Mouse (Mus musculus) heart, adult 8-10 months (tissue): ENCODE data around the gene Nup107. TPM values are rescaled to one million over a fixed set of nuclear protein-coding genes. Genes with fewer than 3 reads are reported as not detected.
A peak's percentile ranks its signal among the peaks of the same experiment; 100 is the strongest.

Source experiments
- DNase-seq: peaks from one replicate; pipeline ENCODE4 v3.0.0; 2022; ENCODE audit warnings: low spot score
- total RNA-seq, 4 experiments: library from RNA; stranded (reverse); gene quantifications; 2 replicates each; pipeline ENCODE4 v1.2.4; 2022

Nup107 gene
- 1 to 10 TPM; 7.0 to 8.4 (median 7.8) TPM for total RNA-seq

DNA sequence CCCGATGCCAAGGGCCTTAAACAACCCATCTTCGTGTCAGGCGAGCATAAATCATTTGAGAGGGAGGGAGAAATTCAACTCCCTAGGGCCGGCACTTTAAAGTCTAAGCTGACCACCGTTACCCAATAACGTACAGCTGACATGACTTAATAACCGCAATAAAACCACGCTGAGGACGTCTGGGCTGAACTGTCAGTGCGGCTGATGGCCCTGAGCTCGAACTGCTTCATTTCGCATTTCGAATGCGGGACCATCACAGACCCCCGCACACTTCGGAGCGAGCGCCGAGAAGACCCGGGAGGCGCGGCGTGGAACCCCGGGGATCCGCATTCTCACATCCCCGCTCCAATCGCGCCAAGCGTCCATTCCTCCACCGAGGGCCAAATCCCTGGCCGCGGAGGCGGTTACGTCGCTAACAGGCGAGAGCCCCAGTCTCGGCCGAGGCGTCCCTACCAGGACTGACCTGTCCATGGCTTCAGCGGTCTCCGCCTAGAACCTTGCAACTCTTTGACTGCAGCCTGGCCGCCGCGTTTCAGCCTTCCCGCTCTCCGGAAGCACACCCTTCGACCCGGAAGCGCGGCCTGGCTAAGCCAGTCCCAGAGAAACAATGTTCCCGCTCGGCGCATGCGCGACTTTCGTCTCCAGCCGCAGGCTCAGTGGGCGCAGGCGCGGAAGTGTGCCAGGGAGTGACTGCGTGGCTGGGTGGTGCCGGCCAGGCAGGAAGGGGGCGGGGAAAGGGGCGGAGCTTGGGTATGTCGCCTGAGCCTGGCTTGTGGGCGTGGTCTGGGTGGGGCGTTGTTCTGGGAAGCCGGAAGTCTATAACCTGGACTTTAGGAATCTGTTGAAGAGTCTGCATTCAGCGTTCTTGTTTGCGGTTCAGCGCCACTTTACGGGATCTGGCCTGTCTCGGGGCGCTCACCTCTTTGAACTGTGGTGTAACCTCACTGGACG is at the start of gene Nup107:
Gene Nup107 (minus strand): TSS at position 565 of the 951 bp plus-strand sequence.
- peak; percentile 100 for DNase-seq

DNA sequence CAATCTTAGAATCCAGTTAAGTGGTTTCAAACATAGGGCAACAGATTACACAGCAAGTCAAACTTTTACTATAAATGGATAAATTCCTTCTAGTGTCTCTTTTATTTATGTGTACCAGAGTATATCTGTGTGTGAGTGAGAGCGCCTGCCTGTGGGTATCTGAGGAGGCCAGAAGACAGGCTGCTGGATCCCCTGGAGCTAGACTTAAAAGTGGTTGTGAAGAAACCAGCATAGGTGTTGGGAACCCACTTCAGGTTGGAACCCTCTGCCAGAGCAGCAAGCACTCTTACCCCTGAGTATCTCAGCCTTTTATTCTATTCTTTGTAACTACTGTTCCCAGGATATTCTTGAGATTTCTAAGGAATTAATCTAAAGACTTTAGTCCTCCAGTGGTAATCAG is 49.3 kb upstream of the Nup107 start:
- DNase-seq: no peak

DNA sequence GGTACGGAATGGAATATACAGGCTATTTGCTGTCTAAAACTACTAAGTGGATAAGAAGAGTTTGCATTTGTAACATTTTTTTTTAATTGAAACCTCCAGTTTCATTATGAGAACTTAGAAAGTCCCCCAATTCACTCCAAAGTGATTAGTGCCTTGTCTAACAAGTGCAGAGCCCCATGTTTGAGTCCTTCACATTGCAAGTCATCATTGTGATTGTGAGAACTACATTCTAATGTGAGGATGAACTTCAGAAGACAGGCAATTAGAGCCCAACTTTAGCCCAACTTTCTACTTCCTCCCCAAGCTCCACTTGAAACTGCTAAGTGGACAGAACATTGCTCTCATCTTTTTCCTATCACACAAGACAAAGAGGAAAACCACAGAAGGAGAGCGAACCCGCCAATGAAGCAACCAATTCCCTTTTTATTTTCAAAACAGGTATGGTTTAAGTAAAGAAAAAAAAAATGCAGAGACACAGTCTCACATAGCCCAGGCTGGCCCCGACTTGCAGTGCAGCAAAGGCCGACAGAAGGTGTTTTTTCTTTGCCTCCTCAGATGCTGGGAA is 48.0 kb upstream of the Nup107 start:
- no peak for DNase-seq

DNA sequence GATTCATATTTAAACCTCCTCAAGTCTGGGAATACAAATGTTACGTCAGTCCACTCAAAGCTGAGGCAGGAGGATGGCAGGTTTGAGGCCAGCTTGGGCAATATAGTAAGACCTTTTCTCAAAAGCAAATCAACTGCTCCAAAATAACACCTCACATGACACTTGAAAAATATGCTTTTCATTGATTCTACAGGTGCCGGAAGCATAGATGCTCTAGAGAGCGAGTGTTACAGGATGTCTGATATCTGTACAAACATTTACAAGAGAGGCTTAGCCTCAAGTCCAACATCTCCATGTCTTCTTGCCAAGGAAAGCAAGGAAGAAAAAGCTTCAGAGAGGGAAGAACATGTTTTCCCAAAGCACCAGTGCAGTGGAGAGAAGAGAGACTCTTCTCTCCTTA is 47.2 kb upstream of the Nup107 start:
- DNase-seq: no peak

DNA sequence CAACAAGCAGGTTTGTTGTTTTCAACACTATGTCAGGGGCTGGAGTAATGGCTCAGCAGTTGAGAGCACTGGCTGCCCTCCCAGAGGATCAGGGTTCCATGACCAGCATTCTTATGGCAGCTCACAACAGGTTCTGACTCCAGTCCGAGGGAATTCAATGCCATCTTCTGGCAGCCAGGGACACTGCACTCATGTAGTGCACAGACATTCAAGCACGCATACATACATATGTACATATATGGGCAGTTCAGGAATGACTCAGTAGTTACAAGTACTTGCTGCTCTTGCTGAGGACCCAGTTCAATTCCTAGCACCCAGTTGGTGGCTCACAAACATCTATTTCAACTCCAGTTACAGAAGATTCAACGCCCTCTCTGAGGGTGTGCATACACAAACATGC is 46.4 kb upstream of the Nup107 start:
- DNase-seq: no peak

DNA sequence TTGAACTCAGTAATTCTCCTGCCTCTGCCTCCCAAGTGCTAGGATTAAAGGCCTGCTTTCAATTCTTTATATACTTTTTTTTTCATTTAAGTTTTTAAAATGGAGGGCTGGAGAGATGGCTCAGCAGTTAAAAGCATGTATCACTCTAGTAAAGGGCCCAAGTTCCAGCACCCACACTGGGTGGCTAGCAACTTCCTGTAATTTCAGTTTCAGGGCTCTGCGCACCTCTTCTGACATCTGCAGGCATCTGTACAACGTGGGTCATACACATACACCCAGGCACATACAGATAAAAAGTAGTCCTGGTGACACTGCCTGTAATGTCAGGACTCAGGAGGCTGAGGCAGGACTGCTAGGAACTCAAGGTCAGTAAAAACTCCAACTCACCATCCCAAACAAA is 43.8 kb upstream of the Nup107 start:
- DNase-seq: no peak

DNA sequence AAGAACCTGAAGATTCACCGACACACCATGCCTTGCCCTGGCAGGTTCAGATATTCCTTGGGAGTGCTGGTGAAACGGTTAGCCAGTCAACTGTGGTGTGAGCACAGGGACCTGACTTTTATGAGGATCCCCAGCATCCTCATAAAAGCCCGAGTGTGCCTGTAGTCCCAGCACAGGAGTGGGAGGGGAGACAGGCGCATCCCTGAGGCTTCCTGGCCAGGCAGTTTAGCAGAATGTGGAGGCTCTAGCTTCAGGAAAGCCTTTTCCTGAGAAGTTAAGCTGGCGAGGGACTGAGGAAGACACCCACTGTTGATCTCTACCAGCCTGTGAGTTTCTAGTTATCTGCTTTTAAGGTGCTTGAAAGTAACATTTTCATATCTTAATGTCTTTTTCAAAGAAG is 42.9 kb upstream of the Nup107 start:
- no peak for DNase-seq

DNA sequence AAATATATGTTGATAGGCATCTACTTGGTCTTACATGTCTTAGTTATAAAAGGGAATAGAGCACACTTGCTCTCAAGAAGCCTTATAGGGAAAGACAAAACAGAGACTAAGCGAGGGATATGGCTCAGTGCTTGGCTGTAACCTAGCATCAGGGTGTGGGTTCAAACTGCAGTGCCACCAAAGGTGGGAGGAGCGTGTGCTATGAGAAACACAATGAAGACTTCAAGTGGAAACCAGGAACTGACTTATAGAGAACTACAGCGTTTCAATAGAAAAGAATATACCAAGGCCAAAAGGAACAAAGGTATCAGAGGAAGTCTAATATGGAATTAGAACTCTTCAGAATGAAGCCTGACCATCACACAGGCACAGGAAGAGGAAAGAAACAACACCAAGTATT is 38.3 kb upstream of the Nup107 start:
- no peak for DNase-seq

DNA sequence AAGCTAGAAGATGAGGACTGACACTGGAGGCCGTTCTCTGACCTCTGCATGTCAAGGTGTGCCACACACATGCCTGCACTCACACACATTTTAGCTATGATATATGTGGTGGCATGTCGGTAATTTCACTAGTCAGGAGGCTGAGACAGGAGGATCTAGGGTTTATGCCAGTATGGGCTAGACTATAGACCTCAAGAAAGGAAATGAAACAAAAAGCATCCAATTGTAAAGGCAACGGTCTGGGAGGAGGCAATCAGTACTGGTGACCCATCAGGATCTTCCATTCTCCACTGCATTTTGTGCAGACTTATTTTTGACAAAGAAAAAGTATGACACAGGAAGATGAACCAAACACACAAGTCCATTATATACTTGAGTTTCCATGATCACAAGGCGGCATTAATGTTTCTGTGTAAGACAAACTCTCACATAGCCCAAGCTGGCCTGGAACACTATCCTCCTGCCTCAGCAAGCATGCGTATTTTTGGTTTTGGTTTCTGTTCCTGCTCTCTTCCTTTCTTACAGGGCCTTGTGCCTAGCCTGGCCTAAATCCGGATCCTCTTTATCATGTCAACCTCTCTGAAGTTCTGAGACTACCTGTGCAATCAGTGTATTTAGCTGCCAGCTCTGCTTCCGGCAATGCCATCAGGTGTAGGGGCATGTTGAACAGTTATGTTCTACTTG is 37.1 kb upstream of the Nup107 start:
- DNase-seq: no peak

DNA sequence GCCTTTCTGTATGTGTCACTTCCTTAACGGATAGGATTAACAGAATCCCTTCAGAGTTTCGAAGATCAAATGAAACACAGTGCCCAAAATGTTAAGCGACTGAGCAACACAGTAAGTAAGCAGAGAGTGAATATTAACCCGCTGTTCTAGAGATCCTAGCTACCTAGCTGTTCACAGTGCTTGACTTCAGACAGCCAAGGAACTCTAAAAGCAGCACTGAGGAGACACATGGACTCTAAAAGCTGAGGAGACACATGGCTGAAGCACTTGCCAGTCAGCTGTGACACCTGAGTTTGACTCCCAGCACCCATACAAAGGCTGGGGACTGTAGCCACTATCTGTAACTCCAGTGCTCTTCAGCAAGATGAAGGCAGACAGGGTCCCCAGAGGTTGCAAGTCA is 36.5 kb upstream of the Nup107 start:
- no peak for DNase-seq

DNA sequence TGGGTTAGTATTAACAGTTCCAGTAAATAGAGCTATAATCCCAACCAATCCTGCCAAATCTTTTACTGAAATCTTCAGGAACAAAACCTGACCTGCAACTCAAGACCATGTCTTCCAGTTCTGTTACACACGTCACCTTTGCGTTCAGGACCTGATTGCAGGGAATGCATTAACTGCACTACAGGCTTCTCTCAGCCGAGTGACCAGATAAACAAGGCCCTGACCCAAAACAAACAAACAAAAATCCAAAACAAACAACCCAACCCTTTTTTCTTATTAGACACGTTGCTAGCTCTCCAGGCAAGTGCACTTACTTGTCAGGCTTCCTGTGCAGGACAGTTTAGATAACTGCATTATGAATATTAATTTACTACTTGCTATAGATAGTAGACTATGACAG is 36.0 kb upstream of the Nup107 start:
- no peak for DNase-seq

DNA sequence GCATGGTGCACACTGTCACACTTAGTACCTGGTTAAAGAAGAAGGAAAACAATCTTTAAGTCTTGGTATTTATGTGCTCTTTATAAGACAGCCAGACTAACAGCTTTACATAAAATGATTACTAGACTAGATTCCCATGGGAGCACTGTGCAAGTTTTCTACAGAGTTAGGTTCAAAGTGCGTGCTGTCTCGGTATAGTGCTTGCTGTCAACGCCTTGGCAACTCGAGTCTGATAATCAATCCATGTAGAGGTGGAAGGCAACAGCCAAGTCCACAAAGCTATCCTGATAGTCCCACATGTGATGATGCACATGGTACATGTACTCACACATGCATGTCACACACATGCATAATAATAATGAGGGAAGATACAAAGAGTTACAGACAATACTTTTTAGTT is 32.1 kb upstream of the Nup107 start:
- no peak for DNase-seq

DNA sequence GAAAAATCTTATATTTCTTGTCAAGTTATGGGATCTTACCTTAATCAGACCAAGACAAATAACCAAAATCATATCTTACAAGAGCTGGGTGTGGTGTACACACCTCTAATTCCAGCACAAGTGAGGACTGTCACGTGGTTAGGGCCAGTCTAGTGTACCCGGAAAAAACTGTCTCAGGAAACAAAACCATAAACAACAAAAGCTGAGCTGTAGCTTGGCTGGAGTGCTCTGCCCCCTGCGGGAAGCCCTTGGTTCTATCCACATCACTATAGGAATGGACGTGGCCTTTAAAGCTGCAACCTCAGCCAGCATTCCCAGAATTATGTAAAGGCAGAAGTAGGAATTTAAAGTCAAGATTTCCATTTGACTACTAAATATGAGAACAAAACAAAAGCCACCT is 31.6 kb upstream of the Nup107 start:
- no peak for DNase-seq

DNA sequence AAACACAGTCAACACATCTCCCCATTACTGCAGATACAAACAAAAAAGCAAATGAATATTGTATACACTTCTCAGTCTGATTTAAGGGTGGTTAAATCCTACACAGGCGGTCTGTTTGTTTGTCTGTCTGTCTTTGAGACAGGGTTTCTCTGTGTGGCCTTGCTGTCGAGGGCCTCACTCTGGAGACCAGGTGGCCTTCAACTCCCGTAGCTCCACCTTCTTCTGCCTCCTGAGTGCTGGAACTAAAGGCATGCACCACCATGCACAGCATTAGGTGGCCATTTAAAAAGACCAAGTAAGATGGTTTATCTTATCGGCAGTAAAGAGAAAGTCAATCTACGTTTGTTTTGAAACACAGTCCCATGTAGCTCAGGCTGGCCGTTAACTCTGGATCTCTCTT is 30.8 kb upstream of the Nup107 start:
- no peak for DNase-seq

DNA sequence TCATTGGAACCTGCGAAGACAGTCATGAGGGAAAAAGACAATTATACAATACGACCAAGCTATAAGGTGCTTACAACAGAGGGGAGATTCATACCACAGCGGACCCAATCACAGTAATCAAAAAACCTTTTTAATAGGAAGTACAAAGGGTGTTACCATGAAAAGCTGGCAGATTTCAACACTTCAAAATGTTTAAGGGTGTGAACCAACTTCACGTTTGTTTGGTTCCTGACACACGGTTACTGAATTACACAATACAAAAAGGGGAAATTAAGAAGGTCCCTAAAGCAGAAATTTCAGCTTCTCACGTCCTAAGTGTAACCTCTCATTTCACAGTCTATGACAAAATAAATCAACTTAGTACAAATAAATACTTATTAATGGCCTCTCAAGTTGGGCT is 26.1 kb upstream of the Nup107 start:
- DNase-seq: no peak

DNA sequence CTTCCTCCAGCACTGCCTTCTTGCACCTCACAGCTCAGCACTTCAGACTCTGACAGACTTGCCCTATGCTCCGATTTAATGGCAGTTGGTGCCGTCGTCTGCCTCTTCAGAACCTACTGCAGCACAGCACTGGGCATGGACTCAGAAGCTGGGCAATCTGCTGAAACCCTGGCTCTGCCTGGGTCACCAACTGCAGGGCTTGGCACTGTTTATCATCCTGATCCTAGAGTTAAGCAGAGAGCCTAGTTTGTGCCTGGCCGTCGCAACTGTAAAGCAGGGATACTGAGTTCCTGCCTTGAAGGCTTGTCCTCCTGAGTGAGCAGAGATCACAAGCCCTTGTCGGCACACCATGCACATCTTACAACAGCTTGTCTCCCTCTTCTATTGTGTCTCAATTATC is 24.2 kb upstream of the Nup107 start:
- no peak for DNase-seq

DNA sequence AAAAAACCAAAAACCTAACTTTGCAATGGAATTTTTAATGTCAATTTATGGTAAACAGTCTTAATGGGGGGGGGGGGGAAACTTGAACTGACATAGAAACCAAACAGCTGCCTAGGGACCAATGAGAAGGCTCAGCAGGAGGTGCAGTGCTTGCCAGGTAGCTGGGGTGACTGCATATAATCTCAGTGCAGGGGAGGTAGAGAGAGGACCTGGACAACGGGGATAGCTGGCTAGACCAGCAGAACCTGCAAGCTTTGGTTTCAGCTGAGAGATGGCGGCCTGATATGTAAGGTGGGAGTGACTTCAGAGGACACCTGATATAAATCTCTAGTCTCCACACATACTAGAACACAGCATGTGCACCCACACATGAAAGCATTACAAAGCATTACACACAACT is 20.0 kb upstream of the Nup107 start:
- DNase-seq: no peak

DNA sequence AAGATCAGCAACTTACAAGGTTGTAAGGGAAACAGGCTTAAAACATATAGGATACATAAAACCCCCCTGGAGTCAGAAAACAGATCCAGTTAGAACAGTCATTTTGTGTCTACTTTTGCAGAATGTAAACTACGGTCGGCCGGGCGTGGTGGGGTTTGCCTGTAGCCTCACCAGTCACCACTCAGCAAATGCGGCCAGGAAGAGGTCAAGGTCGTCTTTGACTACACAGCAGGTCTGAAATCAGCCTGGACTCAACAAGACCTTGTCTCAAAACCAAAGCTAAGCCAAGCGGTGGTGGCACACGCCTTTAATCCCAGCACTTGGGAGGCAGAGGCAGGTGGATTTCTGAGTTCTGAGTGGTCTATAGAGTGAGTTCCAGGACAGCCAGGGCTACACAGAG is 19.1 kb upstream of the Nup107 start:
- no peak for DNase-seq

DNA sequence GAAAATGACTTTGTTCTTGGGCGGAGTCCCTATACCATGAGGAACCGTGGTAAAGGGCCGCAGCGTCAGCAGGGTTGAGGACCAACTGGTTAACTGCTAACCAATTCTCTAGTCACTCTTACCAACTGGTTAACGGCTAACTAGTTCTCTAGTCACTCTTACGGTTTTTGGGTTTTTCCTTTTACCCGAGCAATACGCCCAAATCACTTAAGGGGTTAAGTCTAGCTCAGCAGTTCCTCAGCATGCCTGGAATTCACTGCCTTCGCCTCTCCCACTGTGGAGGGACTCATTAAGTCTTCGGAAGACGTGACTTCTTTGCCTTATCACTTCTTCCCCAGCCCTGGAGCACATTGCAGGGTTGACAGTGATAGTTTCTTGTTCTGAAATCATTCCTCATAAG is 18.0 kb upstream of the Nup107 start:
- no peak for DNase-seq

DNA sequence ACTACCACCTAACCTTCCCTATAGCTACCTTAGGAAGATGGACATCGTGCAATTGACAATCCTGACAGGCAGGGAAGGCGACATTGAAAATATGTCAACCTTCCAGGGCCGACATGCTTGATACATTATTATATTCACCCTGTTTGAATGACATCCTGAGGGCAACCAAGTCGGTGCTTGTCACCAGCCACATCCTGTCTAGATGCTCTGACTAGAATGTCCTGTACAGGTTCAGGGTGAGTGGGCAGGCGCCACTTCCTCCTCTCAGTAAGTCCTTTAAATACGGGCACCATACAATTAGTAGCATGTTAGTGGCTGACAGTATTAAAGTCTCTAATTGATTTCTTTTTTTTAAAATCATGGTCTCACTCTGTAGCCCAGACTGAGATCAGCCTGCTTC is 15.6 kb upstream of the Nup107 start:
- DNase-seq: no peak

DNA sequence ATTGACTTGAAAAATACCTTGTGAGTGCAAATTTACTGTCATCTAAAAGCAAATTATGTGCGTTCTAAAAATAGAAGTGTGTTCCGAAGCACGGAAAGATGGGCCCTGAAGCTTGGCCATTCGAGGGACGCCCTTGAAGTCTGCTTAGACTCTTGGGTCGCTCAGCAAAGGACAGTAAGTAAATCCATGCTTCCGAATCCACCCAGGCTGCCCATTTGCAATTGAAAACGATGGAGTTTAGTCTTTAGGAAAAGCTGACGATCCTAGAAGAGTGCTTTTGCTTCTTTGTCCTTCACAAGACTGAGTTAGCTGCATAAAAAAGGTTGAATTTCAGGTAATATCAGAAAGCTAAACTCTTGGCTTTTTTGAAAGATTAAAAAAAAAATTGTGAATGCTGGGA is 13.4 kb upstream of the Nup107 start:
- DNase-seq: no peak

DNA sequence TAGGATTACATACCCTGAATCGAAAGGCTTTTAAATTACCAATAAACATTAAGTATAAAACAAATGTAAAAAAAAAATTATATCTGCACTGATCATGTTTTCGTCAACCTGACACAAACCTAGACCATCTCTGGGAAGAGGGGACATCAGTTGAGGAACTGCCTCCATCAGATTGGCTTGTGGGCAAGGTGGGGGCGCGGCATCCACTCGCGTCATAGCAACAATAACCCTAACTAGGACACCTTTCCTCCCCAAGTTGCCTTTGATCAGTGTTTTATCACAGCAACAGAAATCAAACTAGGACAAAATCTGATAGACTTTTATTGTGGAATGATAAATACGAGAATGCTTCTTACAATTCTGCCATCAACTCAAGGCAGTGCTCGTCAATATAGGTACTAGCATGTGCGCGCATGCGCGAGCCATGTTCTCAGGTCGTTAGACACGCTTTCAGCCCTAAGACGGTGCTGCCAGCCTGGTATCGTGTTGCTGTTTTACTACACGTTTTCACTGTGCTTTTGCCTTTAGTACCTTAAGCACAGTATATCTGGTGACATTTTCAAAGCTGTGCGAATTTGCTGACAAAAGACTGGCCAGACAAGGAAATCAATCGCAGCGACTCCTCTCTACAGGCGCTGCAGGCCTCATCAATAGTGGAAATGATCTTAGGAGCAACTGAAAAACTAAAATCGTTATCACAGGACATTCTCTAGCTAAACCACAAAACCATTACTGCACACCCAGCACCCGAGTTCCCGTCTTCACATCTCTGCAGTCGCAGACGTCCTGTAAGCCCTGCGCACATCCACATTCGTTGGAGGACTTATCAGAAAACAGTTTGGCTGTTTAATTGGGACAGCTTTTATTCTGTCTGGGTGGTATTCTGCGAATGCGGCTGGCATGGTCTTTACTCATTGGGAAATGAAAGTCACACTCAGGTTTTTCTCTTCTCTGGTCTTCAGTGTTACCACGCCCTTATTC is 11.7 kb upstream of the Nup107 start:
- no peak for DNase-seq
